Mouse (Mus musculus): ENCODE results near the gene Olfr1206. TPM values are rescaled to one million over a fixed set of nuclear protein-coding genes. Genes with fewer than 3 reads are reported as not detected.

Gene Olfr1206
- polyA plus RNA-seq (2015; fragmentation: Nextera tagmentation; extraction: Ambion mirVana): not detected in 2 replicates

DNA sequence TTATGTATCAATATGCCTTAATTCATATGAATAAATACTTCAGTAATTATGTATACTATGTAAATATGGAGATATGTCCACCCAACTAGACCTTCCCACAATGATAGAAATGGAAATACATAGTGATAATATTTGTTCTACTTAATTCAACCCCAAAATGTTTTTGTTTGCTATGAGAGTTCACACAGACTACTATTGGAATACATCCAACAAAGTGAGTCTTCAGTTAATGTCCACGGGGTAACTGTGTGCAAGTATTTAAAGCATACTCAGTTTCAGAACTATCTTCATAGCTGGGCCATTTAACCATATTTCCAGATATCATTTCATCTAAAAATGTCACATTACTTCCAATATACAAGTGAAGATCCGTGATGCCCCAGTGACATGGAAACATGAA, at the start of gene Olfr1206:
Olfr1206 (plus strand) TSS at position 301 of the 400 bp plus-strand sequence.
- Histone ChIP-seq H3K27ac (no peak within 1 kb of the TSS), H3K27me3 (no peaks in the 10 kb centered on the region), H3K9ac (no peak within 1 kb of the TSS), H3K4me3 (no peak within 1 kb of the TSS), H3K36me3 (no peaks in the 10 kb centered on the region), H3K4me1 (no peaks in the 10 kb centered on the region), H3K9me3 (no peaks in the 10 kb centered on the region), H3K4me2 (no peak within 1 kb of the TSS)
- 77% methylated on average over 2 of the region's 2 CpGs for WGBS
- no peak for ATAC-seq (ENCODE audit: borderline replicate concordance, extremely low read depth, low FRiP score, low TSS enrichment)

DNA sequence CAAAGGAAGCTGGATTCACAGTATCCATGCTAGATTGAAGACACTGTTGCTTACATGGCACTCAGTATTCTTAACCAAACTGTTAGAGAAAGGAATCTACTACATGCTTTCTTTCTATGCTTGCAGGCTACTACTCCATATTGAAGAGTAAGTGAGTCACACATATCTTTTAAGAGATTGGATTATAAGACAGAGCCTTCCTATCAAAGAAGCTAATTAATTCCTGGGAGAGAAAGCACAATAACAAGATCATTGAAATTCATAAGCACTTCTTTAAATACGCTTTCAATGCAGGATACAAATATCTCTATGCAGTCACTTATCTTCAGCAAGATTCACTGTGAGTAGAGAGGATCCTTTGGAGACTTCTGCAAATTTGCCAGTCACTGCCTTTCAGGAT, 48.8 kb upstream of the Olfr1206 start, which contains the start of gene Olfr1202:
Olfr1202 (plus strand) TSS at position 301 of the 400 bp plus-strand sequence.
- no peak within 1 kb of the TSS for H3K9ac ChIP-seq

DNA sequence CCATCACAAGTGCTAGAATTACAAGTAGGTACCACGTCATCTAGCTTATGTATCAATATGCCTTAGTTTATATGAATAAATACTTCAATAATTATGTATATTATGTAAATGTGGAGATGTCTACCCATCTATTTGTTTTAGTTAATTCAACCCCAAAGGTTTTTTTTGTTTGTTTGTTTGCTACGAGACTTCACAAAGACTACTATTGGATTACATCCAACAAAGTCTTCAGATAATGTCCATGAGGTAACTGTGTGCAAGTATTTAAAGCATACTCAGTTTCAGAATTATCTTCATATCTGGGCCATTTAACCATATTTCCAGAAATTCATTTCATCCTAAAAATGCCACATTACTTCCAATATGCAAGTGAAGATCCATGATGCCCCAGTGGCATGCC, 33.6 kb upstream of the Olfr1206 start, which contains the start of gene Olfr1205:
Olfr1205 (plus strand) TSS at position 301 of the 400 bp plus-strand sequence.
- WGBS: 76% methylated on average over 2 of the region's 2 CpGs
- no peak within 1 kb of the TSS for H3K27ac ChIP-seq

More for the DNA sequence above, 48.8 kb upstream of the Olfr1206 start, which contains the start of gene Olfr1202:
- H3K4me1 ChIP-seq: no peaks in the 10 kb centered on the region
- no peak for ATAC-seq (ENCODE audit: borderline replicate concordance, extremely low read depth, low FRiP score, low TSS enrichment)
- H3K36me3 ChIP-seq: no peaks in the 10 kb centered on the region
- no peaks in the 10 kb centered on the region for H3K27me3 ChIP-seq
- H3K27ac ChIP-seq: no peak within 1 kb of the TSS
- no peak within 1 kb of the TSS for H3K4me3 ChIP-seq
- no peak within 1 kb of the TSS for H3K4me2 ChIP-seq
- H3K9me3 ChIP-seq: no peaks in the 10 kb centered on the region
- whole genome bisulfite sequencing: 73% methylated on average over 1 of the region's 1 CpGs

DNA sequence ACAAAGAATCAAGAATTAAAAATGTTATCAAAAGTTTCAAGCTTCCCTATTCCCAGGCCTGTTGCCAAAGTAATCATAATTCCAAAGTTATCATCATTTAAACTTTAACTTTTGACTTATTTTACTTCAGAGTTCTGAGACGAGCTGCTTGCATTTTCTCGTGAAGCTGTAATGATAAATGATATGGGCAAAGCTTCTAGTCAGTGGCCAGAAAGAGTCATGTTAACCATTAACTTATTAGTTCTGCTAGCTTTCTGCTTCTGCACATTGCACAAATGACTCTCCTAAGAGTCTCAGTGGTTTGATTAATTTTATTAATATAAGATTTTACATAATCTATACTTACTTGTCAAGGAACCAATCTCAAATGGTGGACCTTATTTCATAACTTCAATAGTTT, 24.6 kb upstream of the Olfr1206 start:
- 33% methylated on average over 2 of the region's 2 CpGs for WGBS
- H3K4me2 ChIP-seq: no peak overlapping the region
- no peaks in the 10 kb centered on the region for H3K27me3 ChIP-seq
- no peaks in the 10 kb centered on the region for H3K36me3 ChIP-seq
- no peak for ATAC-seq (ENCODE audit: borderline replicate concordance, extremely low read depth, low FRiP score, low TSS enrichment)
- no peak overlapping the region for H3K4me3 ChIP-seq
- no peaks in the 10 kb centered on the region for H3K9me3 ChIP-seq
- H3K27ac ChIP-seq: no peak overlapping the region
- no peak overlapping the region for H3K9ac ChIP-seq
- H3K4me1 ChIP-seq: no peaks in the 10 kb centered on the region

More for the DNA sequence above, 33.6 kb upstream of the Olfr1206 start, which contains the start of gene Olfr1205:
- ATAC-seq (ENCODE audit: borderline replicate concordance, extremely low read depth, low FRiP score, low TSS enrichment): no peak
- H3K36me3 ChIP-seq: no peaks in the 10 kb centered on the region
- no peak within 1 kb of the TSS for H3K4me3 ChIP-seq
- H3K9me3 ChIP-seq: no peaks in the 10 kb centered on the region
- no peak within 1 kb of the TSS for H3K4me2 ChIP-seq
- no peaks in the 10 kb centered on the region for H3K27me3 ChIP-seq
- H3K4me1 ChIP-seq: no peaks in the 10 kb centered on the region
- H3K9ac ChIP-seq: no peak within 1 kb of the TSS

DNA sequence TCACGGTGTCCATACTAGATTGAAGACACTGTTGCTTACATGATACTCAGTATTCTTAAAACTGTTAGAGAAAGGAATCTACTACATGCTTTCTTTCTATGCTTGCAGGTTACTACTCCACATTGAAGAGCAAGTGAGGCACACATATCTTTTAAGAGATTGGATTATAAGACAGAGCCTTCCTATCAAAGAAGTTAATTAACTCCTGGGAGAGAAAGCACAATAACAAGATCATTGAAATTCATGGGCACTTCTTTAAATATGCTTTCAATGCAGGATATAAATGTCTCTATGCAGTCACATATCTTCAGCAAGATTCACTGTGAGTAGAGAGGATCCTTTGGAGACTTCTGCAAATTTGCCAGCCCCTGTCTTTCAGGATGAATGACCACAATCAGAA, 14.0 kb upstream of the Olfr1206 start, which contains the start of gene Olfr1204:
Olfr1204 (plus strand) TSS at position 301 of the 400 bp plus-strand sequence.
- H3K36me3 ChIP-seq: no peaks in the 10 kb centered on the region
- no peak within 1 kb of the TSS for H3K4me3 ChIP-seq
- 86% methylated on average over 1 of the region's 1 CpGs for WGBS
- no peak within 1 kb of the TSS for H3K27ac ChIP-seq
- no peak within 1 kb of the TSS for H3K4me2 ChIP-seq
- H3K27me3 ChIP-seq: no peaks in the 10 kb centered on the region
- no peaks in the 10 kb centered on the region for H3K4me1 ChIP-seq
- H3K9ac ChIP-seq: no peak within 1 kb of the TSS
- no peaks in the 10 kb centered on the region; the same call in 1 of the 2 replicates for H3K9me3 ChIP-seq
- no peak for ATAC-seq (ENCODE audit: borderline replicate concordance, extremely low read depth, low FRiP score, low TSS enrichment)

DNA sequence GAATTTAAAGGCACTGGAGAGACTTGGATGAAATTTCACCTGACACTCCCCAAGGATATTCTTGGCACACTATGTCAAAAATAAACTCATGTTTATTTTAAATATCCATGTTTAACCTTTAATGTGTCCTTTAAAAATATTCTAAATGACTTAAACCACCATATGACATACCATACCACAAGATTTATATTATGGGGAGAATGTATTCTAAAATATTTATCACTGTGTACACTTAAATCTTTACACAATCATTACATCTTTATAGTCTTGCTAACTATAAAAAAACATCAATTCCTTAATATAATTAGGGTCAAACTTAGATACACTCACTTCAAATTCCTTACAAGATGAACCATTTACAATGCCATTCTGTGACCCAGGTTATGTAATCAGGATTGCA, 39.2 kb downstream of the Olfr1206 start, which contains the start of gene Olfr1208:
Olfr1208 (minus strand) TSS at position 101 of the 400 bp plus-strand sequence.
- ATAC-seq (ENCODE audit: borderline replicate concordance, extremely low read depth, low FRiP score, low TSS enrichment): no peak
- Histone ChIP-seq H3K4me2 (no peak within 1 kb of the TSS), H3K27me3 (no peaks in the 10 kb centered on the region), H3K4me1 (no peaks in the 10 kb centered on the region), H3K9ac (no peak within 1 kb of the TSS), H3K36me3 (no peaks in the 10 kb centered on the region), H3K9me3 (no peaks in the 10 kb centered on the region), H3K4me3 (no peak within 1 kb of the TSS), H3K27ac (no peak within 1 kb of the TSS)

DNA sequence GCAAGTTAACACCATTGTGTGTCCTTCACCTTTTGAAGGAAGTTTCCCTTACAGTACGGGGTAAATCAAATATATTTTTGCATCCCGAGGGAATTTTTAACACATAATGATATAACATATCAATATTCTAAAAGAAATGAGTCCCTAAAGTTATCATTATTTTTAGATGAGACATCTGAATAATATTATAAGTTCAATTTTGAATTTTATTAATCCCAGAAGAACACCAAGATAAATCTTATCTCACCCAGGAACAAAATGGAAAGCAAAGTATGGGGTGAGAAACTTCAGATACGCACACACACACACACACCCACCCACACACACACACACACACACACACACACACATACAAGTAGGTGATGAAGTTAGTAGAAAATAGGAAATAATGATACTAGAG, 52.0 kb downstream of the Olfr1206 start, which contains the start of gene Olfr1209:
Olfr1209 (minus strand) TSS at position 101 of the 400 bp plus-strand sequence.
- no peaks in the 10 kb centered on the region for H3K9me3 ChIP-seq

More for the DNA sequence above, 52.0 kb downstream of the Olfr1206 start, which contains the start of gene Olfr1209:
- no peak within 1 kb of the TSS for H3K4me2 ChIP-seq
- no peak for ATAC-seq (ENCODE audit: borderline replicate concordance, extremely low read depth, low FRiP score, low TSS enrichment)
- no peak within 1 kb of the TSS for H3K9ac ChIP-seq
- no peaks in the 10 kb centered on the region for H3K36me3 ChIP-seq
- WGBS: 85% methylated on average over 3 of the region's 3 CpGs
- H3K4me3 ChIP-seq: no peak within 1 kb of the TSS
- no peak within 1 kb of the TSS for H3K27ac ChIP-seq
- H3K4me1 ChIP-seq: no peaks in the 10 kb centered on the region
- no peaks in the 10 kb centered on the region for H3K27me3 ChIP-seq

Other genes with a start within 250 kb of the Olfr1206 start
- not detected in 2 replicates for gene Olfr1191-ps1, start 222.7 kb upstream of the Olfr1206 start, polyA plus RNA-seq (2015; fragmentation: Nextera tagmentation; extraction: Ambion mirVana)
- not detected in 2 replicates for gene Olfr1192-ps1, start 214.7 kb upstream of the Olfr1206 start, polyA plus RNA-seq (2015; fragmentation: Nextera tagmentation; extraction: Ambion mirVana)
- gene Olfr1193, start 187.6 kb upstream of the Olfr1206 start, polyA plus RNA-seq (2015; fragmentation: Nextera tagmentation; extraction: Ambion mirVana): not detected in 2 replicates
- not detected in 2 replicates for gene Olfr1195, start 174.0 kb upstream of the Olfr1206 start, polyA plus RNA-seq (2015; fragmentation: Nextera tagmentation; extraction: Ambion mirVana)
- not detected in 2 replicates for gene Olfr1196, start 158.6 kb upstream of the Olfr1206 start, polyA plus RNA-seq (2015; fragmentation: Nextera tagmentation; extraction: Ambion mirVana)
- gene Olfr1197, start 130.9 kb upstream of the Olfr1206 start, polyA plus RNA-seq (2015; fragmentation: Nextera tagmentation; extraction: Ambion mirVana): not detected in 2 replicates
- not detected in 2 replicates for gene Olfr1198, start 111.9 kb upstream of the Olfr1206 start, polyA plus RNA-seq (2015; fragmentation: Nextera tagmentation; extraction: Ambion mirVana)
- not detected in 2 replicates for gene Olfr1199, start 102.8 kb upstream of the Olfr1206 start, polyA plus RNA-seq (2015; fragmentation: Nextera tagmentation; extraction: Ambion mirVana)
- gene Olfr1200, start 92.7 kb upstream of the Olfr1206 start, polyA plus RNA-seq (2015; fragmentation: Nextera tagmentation; extraction: Ambion mirVana): not detected in 2 replicates
- not detected in 2 replicates for gene Olfr1201, start 70.2 kb upstream of the Olfr1206 start, polyA plus RNA-seq (2015; fragmentation: Nextera tagmentation; extraction: Ambion mirVana)
- not detected in 2 replicates for gene Olfr1202, start 48.7 kb upstream of the Olfr1206 start, polyA plus RNA-seq (2015; fragmentation: Nextera tagmentation; extraction: Ambion mirVana)
- not detected in 2 replicates for gene Olfr1205, start 33.5 kb upstream of the Olfr1206 start, polyA plus RNA-seq (2015; fragmentation: Nextera tagmentation; extraction: Ambion mirVana)
- not detected in 2 replicates for gene Olfr1204, start 13.9 kb upstream of the Olfr1206 start, polyA plus RNA-seq (2015; fragmentation: Nextera tagmentation; extraction: Ambion mirVana)
- gene Olfr1208, start 39.1 kb downstream of the Olfr1206 start, polyA plus RNA-seq (2015; fragmentation: Nextera tagmentation; extraction: Ambion mirVana): not detected in 2 replicates
- not detected in 2 replicates for gene Olfr1209, start 51.9 kb downstream of the Olfr1206 start, polyA plus RNA-seq (2015; fragmentation: Nextera tagmentation; extraction: Ambion mirVana)
- gene Olfr1211, start 74.9 kb downstream of the Olfr1206 start, polyA plus RNA-seq (2015; fragmentation: Nextera tagmentation; extraction: Ambion mirVana): not detected in 2 replicates
- gene Olfr1212, start 90.7 kb downstream of the Olfr1206 start, polyA plus RNA-seq (2015; fragmentation: Nextera tagmentation; extraction: Ambion mirVana): not detected in 2 replicates
- not detected in 2 replicates for gene Gm13762, start 117.0 kb downstream of the Olfr1206 start, polyA plus RNA-seq (2015; fragmentation: Nextera tagmentation; extraction: Ambion mirVana)
- not detected in 2 replicates for gene Olfr1214, start 129.4 kb downstream of the Olfr1206 start, polyA plus RNA-seq (2015; fragmentation: Nextera tagmentation; extraction: Ambion mirVana)
- gene Olfr1215, start 143.7 kb downstream of the Olfr1206 start, polyA plus RNA-seq (2015; fragmentation: Nextera tagmentation; extraction: Ambion mirVana): not detected in 2 replicates
- gene Olfr1216, start 155.1 kb downstream of the Olfr1206 start, polyA plus RNA-seq (2015; fragmentation: Nextera tagmentation; extraction: Ambion mirVana): not detected in 2 replicates
- gene Olfr1217, start 168.8 kb downstream of the Olfr1206 start, polyA plus RNA-seq (2015; fragmentation: Nextera tagmentation; extraction: Ambion mirVana): not detected in 2 replicates
- not detected in 2 replicates for gene Olfr1218, start 198.0 kb downstream of the Olfr1206 start, polyA plus RNA-seq (2015; fragmentation: Nextera tagmentation; extraction: Ambion mirVana)
- not detected in 2 replicates for gene Olfr1219, start 220.3 kb downstream of the Olfr1206 start, polyA plus RNA-seq (2015; fragmentation: Nextera tagmentation; extraction: Ambion mirVana)
- gene Olfr1220, start 243.6 kb downstream of the Olfr1206 start, polyA plus RNA-seq (2015; fragmentation: Nextera tagmentation; extraction: Ambion mirVana): not detected in 2 replicates

All from lung, embryonic 15.5 days (tissue).